Mouse (Mus musculus) gastrocnemius, postnatal 10 days (tissue): ENCODE measurements at regions not wholly inside any gene's neighbourhood (a gene's known extent, or its start where the extent isn't known, plus 50 kb on each side); places are given as distances from the start of the nearest gene placed in this dataset.

Experiments
- DNase-seq: peaks from one replicate; pipeline ENCODE4 v3.0.0; 2021; ENCODE audit warnings: mixed read lengths

GRCm38 (mm10) chr13:111978675-111979020 lies 169.9 kb upstream of the Map3k1 start:
- DNase-seq: no peak

GRCm38 (mm10) chr13:111979428-111980204 lies 170.8 kb upstream of the Map3k1 start:
- no peak for DNase-seq

- no peak for DNase-seq
Measured at GRCm38 (mm10) chr13:111980205-111980595, 171.4 kb upstream of the Map3k1 start.

- DNase-seq: no peak
Measured at GRCm38 (mm10) chr13:111981103-111981502, 172.3 kb upstream of the Map3k1 start.

GRCm38 (mm10) chr13:111982796-111983460 lies 174.1 kb upstream of the Map3k1 start:
- DNase-seq: no peak

- no peak for DNase-seq
Measured at GRCm38 (mm10) chr13:111984081-111984574, 175.3 kb upstream of the Map3k1 start.

GRCm38 (mm10) chr13:111985406-111985805 lies 176.6 kb upstream of the Map3k1 start:
- DNase-seq: no peak

GRCm38 (mm10) chr13:111986681-111987080 lies 177.9 kb upstream of the Map3k1 start:
- DNase-seq: no peak

GRCm38 (mm10) chr13:111987420-111987819 lies 178.6 kb upstream of the Map3k1 start:
- no peak for DNase-seq

GRCm38 (mm10) chr13:111990913-111991534 lies 182.2 kb upstream of the Map3k1 start:
- no peak for DNase-seq

GRCm38 (mm10) chr13:111992075-111992847 lies 183.5 kb upstream of the Map3k1 start:
- DNase-seq: no peak

GRCm38 (mm10) chr13:111994862-111995490 lies 186.2 kb upstream of the Map3k1 start:
- no peak for DNase-seq

- no peak for DNase-seq
Measured at GRCm38 (mm10) chr13:111995716-111996115, 186.9 kb upstream of the Map3k1 start.

- peak; percentile 81 for DNase-seq
Measured at GRCm38 (mm10) chr13:111996910-111997309, 188.1 kb upstream of the Map3k1 start.

GRCm38 (mm10) chr13:111997980-111998945 lies 189.5 kb upstream of the Map3k1 start:
- DNase-seq: no peak

- no peak for DNase-seq
Measured at GRCm38 (mm10) chr13:111999647-112000292, 191.0 kb upstream of the Map3k1 start.

GRCm38 (mm10) chr13:112000293-112000665 lies 191.5 kb upstream of the Map3k1 start:
- DNase-seq: no peak

GRCm38 (mm10) chr13:112000696-112001095 lies 191.9 kb upstream of the Map3k1 start:
- DNase-seq: no peak

GRCm38 (mm10) chr13:112001155-112002025 lies 192.6 kb upstream of the Map3k1 start:
- DNase-seq: peak; percentile 21
